Mouse (Mus musculus) testis, adult 2 months (tissue): ENCODE measurements around the gene Zfp668. TPM values are rescaled to one million over a fixed set of nuclear protein-coding genes. Genes with fewer than 3 reads are reported as not detected.

ENCODE experiments used
- H3K27ac ChIP-seq: fragments of 200-500 bp; 2 replicates; pipeline ENCODE4 v1.5.1; 2012; ENCODE audit warnings: low read depth, low read length; ENCODE audit not compliant: control insufficient read depth, insufficient read depth
- H3K27me3 ChIP-seq: fragments of 200-500 bp; 2 replicates; pipeline ENCODE4 v1.6.1; 2012; ENCODE audit warnings: mild to moderate bottlenecking, low read length, moderate library complexity; ENCODE audit not compliant: control insufficient read depth, insufficient read depth
- H3K36me3 ChIP-seq: fragments of 200-500 bp; 2 replicates; pipeline ENCODE4 v1.6.1; 2012; ENCODE audit warnings: mild to moderate bottlenecking, low read length; ENCODE audit not compliant: control insufficient read depth, insufficient read depth
- H3K4me1 ChIP-seq: fragments of 200-500 bp; 2 replicates; pipeline ENCODE4 v1.6.1; 2012; ENCODE audit warnings: low read length; ENCODE audit not compliant: control insufficient read depth, insufficient read depth
- H3K4me3 ChIP-seq: fragments of 200-500 bp; 2 replicates; pipeline ENCODE4 v1.5.1; 2012; ENCODE audit warnings: low read depth, mild to moderate bottlenecking, low read length, moderate library complexity, mixed read lengths; ENCODE audit not compliant: control insufficient read depth
- CTCF ChIP-seq: fragments of 200-500 bp; IDR thresholded peaks from 2 replicates; pipeline ENCODE4 v1.5.1; 2012; ENCODE audit warnings: low read depth, mild to moderate bottlenecking, inconsistent platforms, low read length, moderate library complexity; ENCODE audit not compliant: control insufficient read depth, insufficient read depth, insufficient replicate concordance
- POLR2A ChIP-seq: fragments of 200-500 bp; IDR thresholded peaks from 2 replicates; pipeline ENCODE4 v1.6.1; 2012; ENCODE audit warnings: low read depth, mild to moderate bottlenecking, inconsistent platforms, low read length, moderate library complexity; ENCODE audit not compliant: control insufficient read depth
- polyA plus RNA-seq: library from polyadenylated mRNA; depleted of rRNA; stranded (reverse); fragments of >200 nt; gene quantifications from 2 replicates; pipeline ENCODE4 v1.2.3, GENCODE M21; 2012; rRNA removed

The Zfp668 gene
- 3.2 TPM in 2 replicates for polyA plus RNA-seq

DNA sequence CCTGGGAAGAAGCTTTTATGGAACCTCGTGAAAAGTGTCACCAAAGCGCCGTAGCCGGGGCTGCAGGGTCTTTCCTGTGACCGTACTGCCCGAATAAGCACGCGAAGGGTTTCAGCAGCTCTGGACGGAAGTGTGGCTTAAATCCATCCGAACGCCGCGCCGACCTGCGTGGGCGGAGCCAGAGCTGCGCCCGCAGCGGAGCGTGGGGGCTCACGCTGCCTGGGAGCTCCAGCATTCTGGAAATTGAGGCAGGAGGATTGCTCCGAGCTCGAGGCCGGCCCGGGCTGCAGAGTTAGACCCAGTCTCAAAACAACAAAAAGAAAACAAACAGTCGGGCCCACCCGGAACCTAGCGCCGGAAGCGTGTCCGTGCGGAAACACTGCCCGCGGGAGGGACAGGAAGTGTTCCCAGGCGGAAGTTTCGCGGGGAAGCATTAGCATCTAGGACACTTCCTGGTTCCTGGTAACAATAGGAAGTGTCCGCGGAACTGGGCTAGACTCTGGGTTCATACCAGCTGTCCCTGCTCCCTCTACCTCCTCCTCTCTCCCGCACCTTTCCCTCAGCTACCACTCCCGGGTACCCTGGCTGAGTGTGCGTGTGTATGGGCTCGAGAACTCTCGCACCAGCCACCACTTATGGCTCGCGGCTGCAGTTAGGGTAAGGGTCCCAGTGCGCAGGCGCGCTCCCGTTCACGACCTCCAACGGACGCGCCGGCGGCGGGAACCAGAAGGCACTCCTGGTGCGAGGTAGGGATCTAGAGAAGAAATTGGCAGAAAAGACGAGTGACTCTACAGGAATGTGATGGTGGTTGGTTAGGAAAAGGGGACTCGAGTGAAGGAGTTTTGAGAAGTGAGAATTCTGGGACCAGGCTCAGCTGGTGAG lies at the start of gene Zfp668:
Gene Zfp668 (minus strand): TSS at position 362 of the 882 bp plus-strand sequence.
- peak within 1 kb of the TSS; percentile 100 for H3K4me3 ChIP-seq
- peaks cover 6% of the 10 kb centered on the region for H3K4me1 ChIP-seq
- no peaks in the 10 kb centered on the region for H3K27me3 ChIP-seq
- H3K27ac ChIP-seq: peak within 1 kb of the TSS; percentile 99
- H3K36me3 ChIP-seq: peaks cover 4% of the 10 kb centered on the region
- TF ChIP-seq POLR2A: peak; percentile 66
- TF ChIP-seq CTCF: no peak

DNA sequence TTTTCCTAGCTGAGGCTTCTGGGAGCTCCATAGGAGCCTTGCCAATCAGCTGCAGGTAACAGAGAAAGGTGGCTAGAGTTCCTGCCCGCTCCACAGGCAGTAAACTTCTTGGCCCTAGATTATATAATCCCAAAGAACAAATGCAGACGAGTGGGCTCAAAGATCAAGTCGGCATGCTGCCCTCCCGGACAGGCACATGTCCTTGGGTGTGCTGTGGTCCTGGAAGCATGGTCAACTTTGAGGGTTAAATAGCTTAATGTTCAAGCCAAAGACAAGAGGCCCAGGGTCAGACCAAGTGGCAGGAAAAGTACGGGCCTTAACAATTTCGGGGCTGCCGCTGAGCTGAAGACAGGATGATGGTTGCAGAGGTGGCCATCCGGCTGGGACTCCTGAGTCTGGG lies 49.4 kb upstream of the Zfp668 start:
- Histone ChIP-seq H3K4me1 (peaks cover 19% of the 10 kb centered on the region), H3K27ac (no peak overlapping the region), H3K27me3 (no peaks in the 10 kb centered on the region), H3K36me3 (peaks cover 2% of the 10 kb centered on the region), H3K4me3 (no peak overlapping the region)
- TF ChIP-seq CTCF (no peak), POLR2A (no peak)

DNA sequence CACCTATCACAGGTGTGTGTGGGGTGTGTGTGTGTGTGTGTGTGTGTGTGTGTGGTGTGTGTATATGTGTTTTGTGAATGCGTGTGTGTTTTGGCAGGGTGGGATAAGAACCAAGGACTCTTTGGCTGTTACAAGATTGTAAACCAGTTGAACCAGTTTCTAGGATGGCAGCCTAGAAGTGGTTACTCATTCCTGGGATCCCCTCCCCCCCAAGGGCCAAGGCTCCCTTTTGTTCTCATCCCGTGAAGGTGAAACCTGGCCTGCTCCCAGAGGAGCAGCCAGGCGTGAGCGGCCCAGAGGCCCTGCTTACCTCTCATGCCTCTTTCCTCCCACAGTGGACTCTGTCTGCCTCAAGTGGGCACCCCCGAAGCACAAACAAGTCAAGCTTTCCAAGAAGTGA lies 48.6 kb upstream of the Zfp668 start:
- H3K4me1 ChIP-seq: peaks cover 18% of the 10 kb centered on the region
- H3K27ac ChIP-seq: no peak overlapping the region
- no peak overlapping the region for H3K4me3 ChIP-seq
- peaks cover 2% of the 10 kb centered on the region for H3K36me3 ChIP-seq
- TF ChIP-seq CTCF (no peak), POLR2A (no peak)
- no peaks in the 10 kb centered on the region for H3K27me3 ChIP-seq

DNA sequence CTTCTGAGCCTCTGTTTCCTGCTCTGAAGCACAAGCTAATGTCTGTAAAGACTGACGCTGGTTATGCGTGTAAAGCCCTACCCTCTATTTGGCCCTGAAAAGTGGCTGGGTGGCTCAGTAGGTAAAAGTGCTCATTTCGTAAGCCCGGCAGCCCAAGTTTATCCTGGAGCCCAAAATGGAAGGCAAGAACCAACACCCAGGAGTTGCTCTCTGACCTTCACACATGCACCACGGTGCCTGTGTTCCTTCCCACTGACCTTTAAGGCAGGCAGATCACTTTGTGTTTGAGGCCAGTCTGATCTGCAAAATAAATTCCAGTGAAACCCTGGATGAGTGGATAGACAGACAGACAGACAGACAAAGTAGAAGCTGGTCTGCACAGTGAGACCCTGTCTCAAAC lies 47.1 kb upstream of the Zfp668 start:
- no peaks in the 10 kb centered on the region for H3K27me3 ChIP-seq
- TF ChIP-seq CTCF (no peak), POLR2A (no peak)
- no peak overlapping the region for H3K4me3 ChIP-seq
- peaks cover 7% of the 10 kb centered on the region for H3K4me1 ChIP-seq
- H3K27ac ChIP-seq: no peak overlapping the region
- H3K36me3 ChIP-seq: peaks cover 2% of the 10 kb centered on the region

DNA sequence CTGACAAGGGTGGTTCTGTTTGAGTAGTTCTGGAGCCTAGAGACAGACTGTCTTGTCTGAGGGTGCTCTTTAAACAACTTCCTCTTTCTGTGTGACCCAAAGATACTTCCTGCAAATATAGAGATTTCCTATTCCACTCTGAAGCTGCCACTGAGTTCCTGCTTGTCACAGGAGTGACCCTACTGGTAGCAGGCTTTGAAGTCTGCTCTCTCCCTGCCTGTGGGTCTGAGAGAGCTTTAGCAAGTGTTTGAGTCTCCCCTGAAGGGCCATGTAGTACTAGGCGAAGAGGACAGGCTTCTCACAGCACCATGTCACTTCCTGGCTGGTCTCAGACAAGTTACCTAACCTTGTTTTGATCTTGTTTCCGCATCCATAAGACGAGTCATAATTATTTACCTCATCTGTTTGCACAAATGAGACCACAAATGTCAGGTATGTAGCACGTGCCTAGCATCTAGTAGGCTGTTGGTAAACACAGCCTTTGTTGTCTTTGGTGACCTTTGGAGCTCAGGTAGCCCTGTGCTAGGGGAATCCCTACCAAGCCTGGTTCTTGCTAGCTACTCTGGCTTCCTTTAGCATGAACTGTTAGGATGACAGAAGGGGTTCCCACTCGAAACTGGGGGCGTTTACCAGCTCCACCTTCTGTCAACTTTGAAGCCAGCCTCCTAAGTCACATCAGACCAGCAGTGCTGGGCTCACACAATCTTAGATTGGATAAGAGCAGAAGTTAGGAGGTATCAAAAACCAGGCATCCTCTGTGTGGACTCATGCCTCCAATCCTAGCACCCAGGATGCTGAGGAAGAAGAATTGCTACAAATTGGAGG lies 46.0 kb upstream of the Zfp668 start:
- Histone ChIP-seq H3K27ac (no peak overlapping the region), H3K4me1 (peaks cover 5% of the 10 kb centered on the region), H3K27me3 (no peaks in the 10 kb centered on the region), H3K36me3 (peaks cover 2% of the 10 kb centered on the region), H3K4me3 (no peak overlapping the region)
- TF ChIP-seq CTCF: no peak
- TF ChIP-seq POLR2A: no peak

DNA sequence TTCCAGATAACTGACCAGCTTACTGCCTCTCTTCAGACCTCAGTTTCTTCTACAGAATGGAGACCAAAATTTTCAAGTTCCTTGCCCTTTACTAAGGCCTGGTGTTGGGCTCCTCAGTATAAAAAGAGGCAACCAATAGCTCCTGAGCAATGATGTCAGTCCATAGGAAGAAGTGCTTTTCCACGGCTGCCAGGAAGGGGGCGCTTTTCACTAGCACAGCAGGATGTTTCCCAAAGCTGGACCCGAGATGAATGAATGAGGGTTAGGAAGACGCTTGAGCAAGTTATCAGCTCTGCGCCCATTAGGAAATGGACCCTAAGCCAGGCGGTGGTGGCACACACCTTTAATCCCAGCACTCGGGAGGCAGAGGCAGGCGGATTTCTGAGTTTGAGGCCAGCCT lies 44.9 kb upstream of the Zfp668 start:
- no peaks in the 10 kb centered on the region for H3K27me3 ChIP-seq
- H3K4me3 ChIP-seq: no peak overlapping the region
- no peak overlapping the region for H3K27ac ChIP-seq
- peaks cover 2% of the 10 kb centered on the region for H3K36me3 ChIP-seq
- TF ChIP-seq CTCF (no peak), POLR2A (no peak)
- H3K4me1 ChIP-seq: peaks cover 5% of the 10 kb centered on the region

DNA sequence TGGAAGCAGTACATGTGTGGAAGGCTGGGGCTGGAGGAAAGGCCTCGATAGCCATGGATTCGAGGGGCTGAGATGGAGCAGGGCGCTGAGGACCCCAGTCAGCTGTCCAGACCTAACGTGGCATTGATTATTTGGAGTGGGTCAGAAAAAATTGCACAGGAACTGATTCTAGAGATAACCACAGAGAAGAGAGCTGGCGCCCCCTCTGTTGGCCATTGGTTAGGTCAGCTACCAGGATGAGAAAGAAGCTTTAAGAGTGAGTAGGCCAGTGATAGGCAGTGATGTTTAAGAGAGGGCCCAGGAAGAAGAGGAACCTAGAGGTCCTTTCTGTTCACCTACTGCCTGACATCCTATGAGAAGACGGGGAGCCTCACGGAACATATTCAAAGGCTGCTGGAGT lies 42.7 kb upstream of the Zfp668 start:
- H3K4me3 ChIP-seq: no peak overlapping the region
- no peak overlapping the region for H3K27ac ChIP-seq
- peaks cover 5% of the 10 kb centered on the region for H3K4me1 ChIP-seq
- TF ChIP-seq POLR2A: no peak
- peak; percentile 1; the same call in 1 of the 2 replicates for TF ChIP-seq CTCF
- H3K27me3 ChIP-seq: no peaks in the 10 kb centered on the region
- peaks cover 1% of the 10 kb centered on the region for H3K36me3 ChIP-seq
